Mouse (Mus musculus) inflammation-experienced regulatory T-cells, adult 6 months (primary cell): ENCODE measurements around the gene Nudt9. TPM values are rescaled to one million over a fixed set of nuclear protein-coding genes. Genes with fewer than 3 reads are reported as not detected.
A peak's percentile ranks its signal among the peaks of the same experiment; 100 is the strongest.

ENCODE experiments used
- ATAC-seq: one replicate; pipeline ENCODE4 v1.8.0; 2017
- polyA plus RNA-seq, 3 experiments: library from polyadenylated mRNA; unstranded; fragments of 100-300 nt; shearing (Covaris generic); gene quantifications; one replicate each; pipeline ENCODE4 v1.2.1; 2017

Nudt9 gene
- polyA plus RNA-seq, 3 experiments from 2014 or later: 14.9 to 17.8 (median 16.2) TPM

GRCm38 (mm10) chr5:104039154-104039932, 6.8 kb upstream of the Nudt9 start:
- peak; percentile 46 for ATAC-seq

- ATAC-seq: no peak
Observed at GRCm38 (mm10) chr5:104042906-104043305, 3.2 kb upstream of the Nudt9 start.

GRCm38 (mm10) chr5:104043704-104044103, 2.4 kb upstream of the Nudt9 start:
- no peak for ATAC-seq

DNA sequence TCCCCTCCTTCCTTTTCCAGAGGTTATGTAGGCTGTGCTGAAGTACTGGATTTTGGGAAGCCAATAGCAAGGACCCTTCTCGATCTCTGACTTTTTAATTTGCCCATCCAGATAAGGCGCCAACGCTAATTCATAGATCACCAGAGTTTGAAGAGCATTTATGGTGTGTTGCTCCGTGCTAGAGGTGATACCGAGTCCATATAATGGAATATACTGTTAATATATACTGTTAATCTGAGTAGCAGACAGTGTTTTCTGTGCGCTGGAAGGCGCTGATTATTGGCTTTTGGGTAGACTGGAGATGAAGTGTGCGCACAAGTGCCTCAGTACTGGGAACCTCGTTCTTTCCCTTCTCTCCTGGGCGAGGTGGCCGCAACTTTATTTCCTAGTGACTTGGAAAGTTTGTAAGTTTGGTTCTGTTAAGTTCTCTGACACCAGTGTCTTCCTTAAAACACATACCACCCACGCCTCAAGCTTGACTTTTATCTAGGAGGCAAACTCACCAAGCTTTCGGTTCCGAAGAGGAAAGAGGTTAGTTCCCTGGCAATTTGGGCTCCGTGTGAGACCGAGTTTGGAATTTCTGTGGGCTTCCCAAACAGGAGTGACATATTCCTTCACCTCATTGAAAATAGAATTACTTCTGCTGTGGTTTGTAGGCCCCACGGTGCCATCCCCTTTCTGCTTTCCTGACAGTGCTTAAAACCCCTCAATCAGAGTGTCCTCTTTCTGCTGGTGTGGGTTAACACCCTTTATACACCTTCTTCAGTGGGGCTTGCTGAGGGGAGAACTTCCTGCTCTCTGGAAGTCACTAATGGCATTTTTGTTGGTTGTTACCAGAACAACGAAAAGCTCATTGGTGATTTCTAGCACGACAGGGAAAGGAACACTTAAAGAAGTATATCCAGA, 1.3 kb downstream of the Nudt9 start:
- ATAC-seq: peak; percentile 9

DNA sequence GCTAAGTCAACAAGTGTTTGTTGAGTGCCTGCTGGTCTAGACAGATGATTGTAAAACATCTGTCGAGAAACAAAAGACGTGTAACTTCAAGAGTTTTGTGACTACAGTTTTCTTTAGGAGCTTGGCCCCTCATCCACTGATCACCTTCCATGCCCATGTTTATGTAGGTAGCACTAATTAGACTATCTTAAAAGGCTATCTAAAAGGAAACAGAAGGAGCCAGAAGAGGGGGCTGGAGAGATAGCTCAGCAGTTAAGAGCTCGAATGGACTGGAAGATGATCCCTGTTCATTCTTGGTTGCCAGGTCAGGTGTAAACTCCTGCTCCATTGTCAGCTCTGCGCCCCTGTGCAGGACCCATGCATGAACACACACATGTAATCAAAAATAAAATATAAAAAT, 2.0 kb downstream of the Nudt9 start:
- no peak for ATAC-seq

- peak; percentile 67 for ATAC-seq
Observed at GRCm38 (mm10) chr5:104052956-104053355, 6.8 kb downstream of the Nudt9 start.

DNA sequence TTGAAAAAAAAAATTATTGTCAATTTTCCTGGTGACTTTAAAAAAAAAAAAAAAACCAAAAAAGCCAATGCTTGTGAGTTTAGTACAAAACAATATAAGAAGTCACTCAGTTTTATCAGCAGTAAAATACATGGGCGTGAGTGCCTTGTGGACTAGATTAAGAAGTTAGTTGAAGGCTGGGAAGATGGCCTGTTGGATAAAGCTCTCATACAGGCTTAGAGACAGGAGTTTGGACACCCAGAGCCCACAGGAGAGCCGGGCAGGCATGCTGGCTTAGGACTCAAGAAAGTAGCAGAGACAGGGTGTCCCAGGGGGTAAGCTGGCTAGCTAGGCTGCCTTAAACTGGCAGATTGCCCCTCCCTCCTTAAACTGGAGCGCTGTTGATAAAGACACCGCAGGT, 8.8 kb downstream of the Nudt9 start:
- no peak for ATAC-seq

GRCm38 (mm10) chr5:104055816-104056215, 9.7 kb downstream of the Nudt9 start:
- ATAC-seq: no peak

DNA sequence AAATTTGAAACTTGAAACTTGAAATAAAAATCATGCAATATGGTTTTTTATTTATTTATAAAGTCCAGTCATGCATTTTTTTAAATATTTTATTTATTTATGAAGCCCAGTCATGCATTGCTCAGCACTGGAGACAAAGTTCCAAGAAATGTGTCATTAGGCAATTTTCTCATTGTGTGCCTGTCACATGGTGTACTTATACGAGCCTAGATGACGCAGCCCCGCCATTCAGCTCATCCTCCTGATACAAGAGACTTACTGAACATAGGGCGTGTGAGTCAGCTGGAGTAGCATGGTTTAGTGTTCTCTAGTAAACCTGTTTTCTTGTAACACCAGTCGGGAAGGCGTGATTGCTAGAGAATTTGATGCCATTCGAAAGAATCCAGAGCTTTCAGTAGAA, 10.2 kb downstream of the Nudt9 start:
- no peak for ATAC-seq

DNA sequence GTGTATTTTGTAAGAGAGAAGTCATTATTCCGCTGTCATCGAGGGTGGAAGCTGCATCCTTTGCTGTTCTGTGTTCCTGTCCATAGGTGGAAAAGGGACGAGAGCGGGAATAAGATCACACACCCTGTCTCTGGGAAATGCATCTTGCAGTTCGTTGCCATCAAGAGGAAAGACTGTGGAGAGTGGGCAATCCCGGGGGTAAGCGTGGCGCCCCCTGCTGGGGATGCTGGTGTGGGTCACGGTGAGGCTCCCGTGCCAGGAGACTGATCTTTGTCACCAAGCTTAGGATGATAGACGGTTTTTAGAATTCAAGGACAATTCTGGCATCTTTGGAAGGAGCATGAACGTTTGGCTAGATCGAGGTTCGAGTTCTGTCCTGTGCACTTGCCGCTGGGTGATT, 11.9 kb downstream of the Nudt9 start:
- peak; percentile 60 for ATAC-seq

DNA sequence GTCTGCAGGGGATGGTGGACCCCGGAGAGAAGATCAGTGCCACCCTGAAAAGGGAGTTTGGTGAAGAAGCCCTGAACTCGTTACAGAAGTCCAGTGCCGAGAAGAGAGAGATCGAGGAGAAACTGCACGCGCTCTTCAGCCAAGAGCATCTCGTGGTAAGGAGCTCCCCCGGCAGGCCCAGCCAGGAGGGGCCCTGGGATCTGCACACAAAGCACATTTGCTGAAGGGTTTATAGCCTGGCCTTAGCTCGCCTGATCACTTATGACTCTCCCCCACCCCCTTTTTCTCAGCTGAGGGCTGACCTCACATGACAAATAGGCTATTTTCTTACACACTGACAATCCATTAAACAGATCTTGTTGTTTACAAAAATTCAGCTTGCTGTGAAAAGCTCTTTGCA, 13.5 kb downstream of the Nudt9 start:
- no peak for ATAC-seq

DNA sequence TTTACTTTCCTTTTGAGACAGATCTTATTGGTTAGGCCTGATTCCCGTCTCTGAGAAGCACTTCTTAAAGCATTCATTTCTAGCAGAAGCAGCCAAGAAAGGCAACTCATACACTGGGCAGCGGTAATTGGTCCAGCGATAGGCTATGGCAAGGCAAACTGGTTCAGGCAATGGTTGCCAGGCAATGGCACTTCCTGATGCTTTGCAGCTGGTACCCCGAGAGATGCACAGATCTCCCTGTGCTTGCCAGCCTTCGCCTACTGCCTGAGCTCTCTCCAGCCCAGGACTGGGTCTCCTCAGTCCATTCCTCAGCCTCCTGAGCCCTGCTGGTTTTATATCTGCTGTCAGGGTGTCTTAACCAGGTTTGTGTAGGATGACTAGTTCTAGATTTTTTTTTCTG, 14.3 kb downstream of the Nudt9 start:
- ATAC-seq: no peak

DNA sequence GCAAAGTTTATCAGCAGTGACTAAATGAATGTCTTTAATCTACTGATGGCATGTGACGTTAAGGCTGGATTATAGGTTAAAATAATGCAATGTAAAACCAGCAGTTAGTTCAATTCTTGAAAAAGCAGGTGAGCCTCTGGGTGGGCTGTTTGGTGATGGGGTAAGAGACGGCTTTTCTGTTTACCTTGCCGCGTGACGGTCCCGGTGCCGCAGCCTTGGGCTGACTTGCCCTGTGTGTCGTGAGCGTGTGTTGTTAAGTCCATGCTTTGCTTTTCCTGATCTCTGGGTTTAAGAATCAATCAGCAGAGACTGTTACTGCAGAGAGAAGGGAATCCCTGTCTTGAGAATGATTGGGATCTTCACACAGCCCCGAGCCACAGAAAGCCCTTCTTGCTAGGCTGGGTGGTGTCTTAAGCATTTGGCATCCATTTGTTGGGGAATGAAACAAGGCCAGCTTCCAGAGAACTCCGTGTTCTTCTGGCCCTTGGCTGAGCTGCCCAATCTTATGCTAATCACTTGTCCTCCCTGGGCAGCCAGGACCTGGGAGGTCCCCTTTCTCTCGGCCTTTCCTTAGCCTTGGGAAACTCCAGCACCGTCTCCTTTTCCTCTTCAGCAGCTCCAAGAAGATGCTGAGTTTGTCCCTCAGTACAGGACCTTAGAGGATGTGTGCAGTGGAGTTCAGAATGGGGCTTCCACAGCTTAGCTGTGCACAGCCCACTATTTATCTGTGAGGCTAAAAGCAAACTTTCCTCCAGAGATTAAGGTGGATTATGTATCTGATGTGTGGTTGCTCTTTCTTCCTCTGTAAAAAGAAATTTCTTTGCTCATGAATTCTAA, 16.0 kb downstream of the Nudt9 start:
- ATAC-seq: no peak

DNA sequence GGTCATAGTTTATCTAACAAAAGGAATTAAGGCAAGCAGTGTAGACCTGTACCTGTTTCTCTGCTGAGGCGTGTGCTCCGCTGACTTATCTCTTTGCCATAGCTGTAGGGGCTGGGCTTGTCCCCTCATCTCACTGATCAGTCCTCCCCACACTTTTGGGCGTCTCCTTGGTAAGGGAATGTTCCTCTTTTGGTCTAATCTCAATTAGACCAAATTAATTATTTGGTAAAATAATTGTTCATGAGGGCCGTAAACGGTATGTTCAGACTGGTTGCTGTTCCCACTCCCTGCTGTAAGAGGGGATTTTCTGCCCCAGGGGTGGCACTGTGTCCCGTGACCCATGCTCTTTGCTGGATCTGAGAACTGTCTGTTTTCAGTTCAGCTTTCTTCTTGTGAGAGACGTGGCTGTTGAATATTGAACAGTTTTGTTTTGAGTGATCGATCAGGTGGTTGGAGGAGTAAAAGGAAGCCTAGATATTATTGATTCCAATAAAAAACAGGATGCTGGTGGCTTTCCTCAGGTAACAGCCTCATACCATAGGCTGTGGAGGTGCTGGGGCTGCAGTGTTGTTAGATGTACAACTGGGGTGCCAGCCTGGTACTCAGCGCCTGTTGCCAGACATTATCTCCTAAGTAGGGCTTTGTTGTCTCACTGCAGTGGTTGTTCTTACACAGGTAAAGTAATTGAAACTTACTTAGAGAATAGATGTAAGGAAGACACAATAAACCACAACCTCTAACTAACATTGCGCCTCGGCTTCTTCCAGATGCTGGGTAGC, 16.9 kb downstream of the Nudt9 start:
- ATAC-seq: no peak

DNA sequence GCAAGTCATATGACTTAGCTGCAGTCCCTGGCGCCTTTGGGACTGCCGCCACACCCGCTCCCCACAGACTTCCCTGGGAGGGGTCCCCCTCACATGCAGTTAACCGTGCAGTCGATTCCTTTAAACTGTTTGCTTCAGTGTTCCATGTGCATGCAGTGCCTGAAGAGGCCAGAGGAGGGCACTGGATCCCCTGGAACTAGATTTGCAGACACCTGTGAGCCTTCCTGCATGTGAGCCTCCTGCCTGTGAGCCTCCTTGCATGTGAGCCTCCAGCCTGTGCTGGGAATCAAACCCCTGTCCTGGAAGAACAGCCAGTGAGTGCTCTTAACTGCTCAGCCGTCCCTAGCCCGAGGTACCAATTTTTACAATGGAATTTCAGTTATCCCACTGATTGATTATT, 22.6 kb downstream of the Nudt9 start:
- ATAC-seq: no peak

DNA sequence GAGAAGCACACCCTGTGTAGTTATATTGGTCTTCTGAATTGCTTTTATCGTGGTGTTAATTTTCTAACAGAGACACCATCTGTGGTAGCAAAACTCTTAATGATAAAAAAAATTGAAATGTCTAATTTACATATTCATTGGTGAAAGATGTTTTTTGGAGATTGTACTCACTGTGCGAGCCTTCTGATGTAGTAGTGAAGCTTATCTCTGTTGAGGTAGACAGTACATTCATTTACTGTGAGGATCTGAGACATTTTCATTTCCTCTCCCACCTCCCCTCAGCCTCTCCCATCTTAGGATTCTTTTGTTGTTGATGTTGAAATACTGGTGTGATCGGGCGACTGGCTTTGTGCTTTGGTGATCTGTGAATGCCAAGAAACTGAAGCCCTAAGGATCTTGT, 24.9 kb downstream of the Nudt9 start:
- ATAC-seq: no peak

- ATAC-seq: no peak
Observed at GRCm38 (mm10) chr5:104072272-104072886, 26.3 kb downstream of the Nudt9 start.

- no peak for ATAC-seq
Observed at GRCm38 (mm10) chr5:104073602-104074001, 27.5 kb downstream of the Nudt9 start.

DNA sequence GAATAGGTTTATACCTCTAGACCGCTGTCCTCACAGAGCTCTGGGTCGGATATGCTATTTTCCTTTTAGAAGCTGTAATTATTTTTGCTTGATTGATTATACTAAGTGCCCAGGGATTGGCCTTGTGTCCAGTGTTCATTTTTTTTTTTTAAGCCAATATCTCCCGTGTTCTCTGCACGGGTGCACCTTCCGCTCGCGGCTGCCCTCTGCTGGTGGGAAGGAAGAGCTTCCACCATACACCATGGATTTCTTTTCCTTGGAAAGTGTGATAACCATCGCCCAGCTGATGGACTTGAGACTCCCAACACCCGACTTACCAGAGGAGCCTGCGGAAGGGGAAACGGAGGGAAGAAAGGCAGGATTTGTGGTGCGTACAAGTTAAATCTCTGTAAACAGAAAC, 28.3 kb downstream of the Nudt9 start:
- ATAC-seq: peak; percentile 69

- ATAC-seq: no peak
Observed at GRCm38 (mm10) chr5:104076361-104076760, 30.3 kb downstream of the Nudt9 start.

- no peak for ATAC-seq
Observed at GRCm38 (mm10) chr5:104077508-104077907, 31.4 kb downstream of the Nudt9 start, which contains the start of gene Gm17660. Gene Gm17660, minus strand, starts transcription at chr5:104077608.

DNA sequence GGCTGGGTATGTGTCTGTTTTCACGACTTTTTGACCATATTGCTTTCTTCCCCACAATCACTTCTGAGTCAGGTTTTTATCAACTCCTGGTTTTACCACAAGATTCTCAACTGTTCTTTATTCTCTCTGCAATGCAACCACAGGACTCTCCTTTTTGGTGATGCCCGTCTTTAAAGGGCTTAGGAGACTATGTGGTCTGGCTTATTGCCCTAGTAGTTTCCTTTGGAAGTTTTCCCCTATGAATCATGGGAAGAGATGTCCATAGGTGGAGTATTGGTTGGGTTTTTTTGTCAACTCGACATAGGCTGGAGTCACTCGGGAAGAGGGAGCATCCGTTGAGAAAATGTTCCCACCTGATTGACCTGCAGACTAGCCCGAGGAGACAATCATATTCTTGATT, 34.6 kb downstream of the Nudt9 start:
- ATAC-seq: no peak
